Mouse (Mus musculus): ENCODE data around the gene Rhox12. TPM values are rescaled to one million over a fixed set of nuclear protein-coding genes. Genes with fewer than 3 reads are reported as not detected.

Rhox12 gene
- total and polyA plus RNA-seq, 3 experiments = not detected

DNA sequence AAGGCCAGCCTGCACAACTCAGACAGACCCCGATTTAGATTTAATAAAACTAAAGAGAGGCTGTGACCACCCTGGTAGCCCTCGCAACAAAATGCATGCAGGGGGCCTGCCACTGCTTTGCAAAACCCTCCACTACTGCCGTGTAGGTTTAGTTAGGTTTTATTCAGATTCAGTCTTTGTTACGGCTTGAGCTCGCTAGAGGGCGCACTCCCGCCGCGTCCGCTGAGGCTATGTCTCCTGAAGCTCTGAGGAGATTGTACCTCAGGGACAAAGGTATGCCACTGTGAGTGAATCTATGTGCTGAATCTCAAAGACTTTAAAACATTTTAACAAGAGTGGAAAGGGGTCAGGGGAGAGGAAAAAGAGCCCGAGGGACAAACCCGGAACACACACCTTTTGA, 26.5 kb downstream of the Rhox12 start:
- in situ Hi-C loops (cut with MboI; ENCODE audit: low pct_ligation_motif_present, low pct_unique_long_range_greater_than_20kb, low sequenced_read_pairs) = loop anchor here (10.0 kb wide), 1 partner anchor 91 kb away; no protein-coding TSS in a partner anchor
- TF ChIP-seq TBP (conservative IDR thresholded peaks at IDR 0.05; ENCODE audit: low read depth, low read length) (no peak), TCF12 (IDR thresholded peaks at IDR 0.05; ENCODE audit: low read depth, low read length) (no peak), ZC3H11A (IDR thresholded peaks at IDR 0.05; ENCODE audit: low read depth, low read length) (no peak), E2F4 (IDR thresholded peaks at IDR 0.05; ENCODE audit: insufficient replicate concordance, low read depth, low read length) (no peak), IRF4 (IDR thresholded peaks at IDR 0.05; ENCODE audit: low read depth, low read length) (no peak), MAFK (IDR thresholded peaks at IDR 0.05; ENCODE audit: insufficient replicate concordance, low read length) (no peak), RCOR1 (conservative IDR thresholded peaks at IDR 0.05; ENCODE audit: low read depth, low read length) (no peak), USF2 (conservative IDR thresholded peaks at IDR 0.05; ENCODE audit: low read depth, low read length) (no peak), HCFC1 (IDR thresholded peaks at IDR 0.05; ENCODE audit: low read depth, low read length) (no peak), RAD21 (IDR thresholded peaks at IDR 0.05; ENCODE audit: low read depth, low read length) (peak; percentile 64), POLR2AphosphoS2 (IDR thresholded peaks at IDR 0.05; ENCODE audit: low read depth, low read length) (no peak), CTCF (conservative IDR thresholded peaks at IDR 0.05 in 1 of 2, IDR thresholded peaks at IDR 0.05 in 1 of 2; ENCODE audit: low read depth in 2 of 2, low read length in 2 of 2) (peak; percentile 23 to 72; a peak in 2 of 4 replicates), GABPA (IDR thresholded peaks at IDR 0.05; ENCODE audit: insufficient replicate concordance, low read depth, low read length) (no peak), BHLHE40 (IDR thresholded peaks at IDR 0.05; ENCODE audit: low read depth, low read length) (no peak), EP300 (IDR thresholded peaks at IDR 0.05; ENCODE audit: low read length) (no peak), ZNF384 (IDR thresholded peaks at IDR 0.05; ENCODE audit: low read depth, low read length) (no peak), SMC3 (IDR thresholded peaks at IDR 0.05; ENCODE audit: low read depth, low read length) (peak; percentile 66), MXI1 (IDR thresholded peaks at IDR 0.05; ENCODE audit: low read depth, low read length) (no peak)

DNA sequence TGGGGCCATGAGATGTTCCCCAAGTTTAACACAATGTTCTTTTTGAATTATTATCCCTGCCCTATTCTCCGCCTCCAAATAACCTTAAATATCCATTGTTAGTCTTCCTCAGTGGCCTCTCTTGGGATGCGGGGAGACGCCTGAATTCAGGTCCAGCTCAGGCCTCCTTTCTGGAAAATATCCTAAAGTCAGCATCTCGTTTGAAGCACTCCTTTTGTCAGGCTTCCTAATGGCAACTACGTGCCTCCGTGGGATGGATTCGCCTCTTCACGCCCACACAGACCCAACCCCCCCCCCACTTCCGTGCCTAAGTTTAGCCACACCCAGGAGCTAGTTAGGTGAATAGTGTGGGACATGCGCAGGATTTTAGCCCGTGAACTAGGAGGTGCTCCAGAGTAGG, 44.5 kb downstream of the Rhox12 start, which contains the start of gene Rhox10:
Gene Rhox10 (plus strand): TSS at position 301 of the 400 bp plus-strand sequence.
- dilution Hi-C loops (cut with MboI; ENCODE audit: extremely low pct_ligation_motif_present, extremely low pct_unique_long_range_greater_than_20kb, low sequenced_read_pairs) = no loop called here
- in situ Hi-C loops (cut with MboI; ENCODE audit: low pct_ligation_motif_present, low pct_unique_long_range_greater_than_20kb, low sequenced_read_pairs) = no loop called here
- Histone ChIP-seq H3K36me3 (replicated peaks in 1 of 2; ENCODE audit: control insufficient read depth in 1 of 2, insufficient read depth in 1 of 2, low read length in 1 of 2) (no peaks in the 10 kb centered on the region), H3K79me2 (replicated peaks; ENCODE audit: control insufficient read depth, extremely low read depth, insufficient read depth, poor library complexity, severe bottlenecking) (no peaks in the 10 kb centered on the region), H3K9ac (ENCODE audit: insufficient read depth, low read depth) (no peak within 1 kb of the TSS), H3K27me3 (replicated peaks) (no peaks in the 10 kb centered on the region), H3K4me1 (ENCODE audit: control insufficient read depth in 1 of 2, insufficient read depth in 2 of 2) (no peaks in the 10 kb centered on the region), H3K27ac (ENCODE audit: insufficient read depth, low read depth) (no peak within 1 kb of the TSS), H3K9me3 (replicated peaks; ENCODE audit: low read length) (no peaks in the 10 kb centered on the region), H3K4me2 (ENCODE audit: insufficient read depth, low read depth, poor library complexity, severe bottlenecking) (no peak within 1 kb of the TSS), H3K4me3 (replicated peaks in 1 of 3; ENCODE audit: low read depth in 2 of 3, low read length in 2 of 3, poor library complexity in 1 of 3) (no peak within 1 kb of the TSS)
- TF ChIP-seq HCFC1 (IDR thresholded peaks at IDR 0.05; ENCODE audit: low read depth, low read length) (no peak), POLR2A (IDR thresholded peaks at IDR 0.05; ENCODE audit: low read depth, low read length) (no peak), USF2 (conservative IDR thresholded peaks at IDR 0.05; ENCODE audit: low read depth, low read length) (no peak), GABPA (IDR thresholded peaks at IDR 0.05; ENCODE audit: insufficient replicate concordance, low read depth, low read length) (no peak), CTCF (conservative IDR thresholded peaks at IDR 0.05 in 1 of 2, IDR thresholded peaks at IDR 0.05 in 1 of 2; ENCODE audit: low read depth in 2 of 2, low read length in 2 of 2) (no peak), ELF1 (IDR thresholded peaks at IDR 0.05; ENCODE audit: low read depth, low read length) (no peak), E2F4 (IDR thresholded peaks at IDR 0.05; ENCODE audit: insufficient replicate concordance, low read depth, low read length) (no peak), SMC3 (IDR thresholded peaks at IDR 0.05; ENCODE audit: low read depth, low read length) (no peak), ZMIZ1 (IDR thresholded peaks at IDR 0.05; ENCODE audit: low read depth, low read length) (no peak), ETS1 (conservative IDR thresholded peaks at IDR 0.05; ENCODE audit: low read depth, low read length) (no peak), MAX (IDR thresholded peaks at IDR 0.05; ENCODE audit: low read length) (no peak), MEF2A (IDR thresholded peaks at IDR 0.05; ENCODE audit: borderline replicate concordance, low read depth, low read length) (no peak), MXI1 (IDR thresholded peaks at IDR 0.05; ENCODE audit: low read depth, low read length) (no peak), JUND (conservative IDR thresholded peaks at IDR 0.05; ENCODE audit: low read depth, low read length) (no peak)
- DNase-seq (ENCODE audit: extremely low read depth) = no peak

More for the DNA sequence above, 26.5 kb downstream of the Rhox12 start:
- peak; percentile 33 for DNase-seq (ENCODE audit: extremely low read depth)
- no peaks in the 10 kb centered on the region for H3K27me3 ChIP-seq (replicated peaks)
- no peak overlapping the region for H3K9ac ChIP-seq (ENCODE audit: insufficient read depth, low read depth)
- no peaks in the 10 kb centered on the region for H3K4me1 ChIP-seq (ENCODE audit: control insufficient read depth in 1 of 2, insufficient read depth in 2 of 2)
- no peak overlapping the region for H3K4me2 ChIP-seq (ENCODE audit: insufficient read depth, low read depth, poor library complexity, severe bottlenecking)
- no peaks in the 10 kb centered on the region for H3K9me3 ChIP-seq (replicated peaks; ENCODE audit: low read length)
- H3K36me3 ChIP-seq (replicated peaks in 1 of 2; ENCODE audit: control insufficient read depth in 1 of 2, insufficient read depth in 1 of 2, low read length in 1 of 2) = no peaks in the 10 kb centered on the region
- no peak overlapping the region for H3K4me3 ChIP-seq (replicated peaks in 1 of 3; ENCODE audit: low read depth in 2 of 3, low read length in 2 of 3, poor library complexity in 1 of 3)
- H3K27ac ChIP-seq (ENCODE audit: insufficient read depth, low read depth) = no peak overlapping the region
- dilution Hi-C loops (cut with MboI; ENCODE audit: extremely low pct_ligation_motif_present, extremely low pct_unique_long_range_greater_than_20kb, low sequenced_read_pairs) = no loop called here
- no peaks in the 10 kb centered on the region for H3K79me2 ChIP-seq (replicated peaks; ENCODE audit: control insufficient read depth, extremely low read depth, insufficient read depth, poor library complexity, severe bottlenecking)

Measured in CH12.LX (cell line).